Mouse (Mus musculus): Measurements from ENCODE around the gene 2310057M21Rik.

2310057M21Rik gene

DNA sequence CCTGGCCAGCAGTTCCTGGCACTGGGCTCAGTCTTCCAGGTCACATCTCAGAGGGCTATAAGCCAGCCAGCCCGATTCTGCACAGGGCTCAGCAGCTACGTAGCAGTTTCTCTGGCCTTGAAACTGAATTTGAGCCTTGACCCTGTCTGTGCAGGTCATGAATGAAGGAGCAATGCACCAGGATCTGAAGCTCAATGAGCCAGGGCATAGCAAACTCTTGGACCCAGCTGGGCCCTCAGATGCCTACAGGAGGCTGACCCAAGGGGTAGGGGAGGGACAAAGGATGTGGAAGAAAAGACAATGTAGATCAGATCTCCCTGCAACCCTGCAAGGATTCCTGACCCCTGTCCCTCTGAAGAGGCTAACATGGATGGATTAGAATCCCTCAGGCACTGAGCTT lies 40.4 kb downstream of the 2310057M21Rik start, which contains the start of gene Cuzd1:
Gene Cuzd1, minus strand, starts transcription at position 101 of the 400 bp plus-strand sequence.
- no peak for DNase-seq (ENCODE audit: low read depth, low spot score)

DNA sequence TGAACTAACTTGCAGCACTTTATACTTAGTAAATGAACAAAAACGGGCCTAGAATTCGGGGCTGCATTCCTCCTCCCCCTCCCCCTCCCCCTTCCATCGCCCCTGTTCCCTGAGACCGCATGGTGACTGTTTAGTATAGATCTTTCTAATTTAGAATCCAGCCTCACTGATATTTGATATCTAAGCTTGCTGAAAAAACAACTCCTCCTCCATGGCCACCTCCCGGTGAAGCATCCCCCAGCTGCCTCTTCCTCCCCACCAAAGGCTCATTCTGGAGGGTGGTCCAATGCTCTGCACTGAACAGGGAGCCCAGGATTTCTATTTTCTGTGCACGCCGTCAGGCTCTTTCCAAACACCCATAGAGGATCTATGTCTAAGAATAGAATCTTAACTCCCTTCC lies 44.2 kb downstream of the 2310057M21Rik start:
- DNase-seq (ENCODE audit: low read depth, low spot score): peak; percentile 16

DNA sequence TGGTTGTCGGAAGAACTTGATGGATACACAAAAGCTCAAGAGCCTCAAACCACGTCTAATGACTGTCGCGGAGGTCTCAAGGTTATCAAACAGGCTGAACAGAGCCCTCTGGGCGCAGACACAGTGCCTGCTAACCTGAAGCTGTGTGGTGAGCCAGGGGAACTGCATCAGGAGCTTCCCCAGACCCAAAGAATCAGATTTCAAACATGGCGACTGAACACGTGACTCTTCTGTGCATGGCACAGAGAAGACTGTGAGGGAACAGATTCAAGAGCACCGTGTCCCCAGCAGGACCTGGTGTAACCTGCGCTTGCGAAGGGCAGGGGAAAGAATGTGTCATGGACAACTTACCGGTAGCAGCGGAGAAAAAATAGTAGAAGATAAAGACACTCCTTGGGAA lies 45.0 kb downstream of the 2310057M21Rik start:
- no peak for DNase-seq (ENCODE audit: low read depth, low spot score)

DNA sequence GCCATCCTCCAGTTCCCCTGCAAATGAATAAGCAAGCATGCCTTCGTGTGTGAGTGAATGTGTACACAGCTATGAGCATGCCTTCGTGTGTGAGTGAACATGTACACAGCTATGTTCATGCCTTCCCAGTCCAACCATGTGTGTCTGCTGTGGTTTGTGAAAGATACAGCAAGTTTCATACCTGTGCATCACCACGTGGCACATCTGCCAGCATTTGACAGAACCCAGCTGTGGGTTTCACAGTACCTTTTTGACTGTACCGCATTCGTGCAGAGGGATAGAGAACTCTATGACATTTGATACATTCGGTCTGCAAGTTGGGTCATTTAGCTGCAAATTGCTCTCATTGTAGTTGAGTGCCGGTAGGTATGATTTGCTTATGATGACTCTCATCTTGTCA lies 48.1 kb downstream of the 2310057M21Rik start:
- no peak for DNase-seq (ENCODE audit: low read depth, low spot score)

DNA sequence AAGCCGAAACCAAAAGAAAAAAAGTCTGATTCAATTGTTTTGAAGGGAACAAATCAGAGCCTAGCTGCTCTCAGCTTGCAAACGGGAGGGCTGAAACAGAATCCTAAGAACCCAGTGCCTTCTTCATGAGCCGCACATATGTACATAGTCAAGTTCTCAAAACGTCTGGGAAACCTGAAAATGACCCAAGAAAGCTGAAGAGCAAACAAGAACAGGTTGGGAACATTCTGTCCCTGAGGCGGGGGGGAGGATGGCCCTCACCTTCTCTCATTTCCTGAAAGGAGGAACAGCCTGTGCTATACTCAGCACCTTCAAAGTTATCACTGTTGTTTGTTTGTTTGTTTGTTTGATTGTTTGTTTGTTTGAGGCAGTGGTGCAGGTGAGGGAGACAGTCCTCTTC lies 55.8 kb downstream of the 2310057M21Rik start:
- DNase-seq (ENCODE audit: low read depth, low spot score): no peak

DNA sequence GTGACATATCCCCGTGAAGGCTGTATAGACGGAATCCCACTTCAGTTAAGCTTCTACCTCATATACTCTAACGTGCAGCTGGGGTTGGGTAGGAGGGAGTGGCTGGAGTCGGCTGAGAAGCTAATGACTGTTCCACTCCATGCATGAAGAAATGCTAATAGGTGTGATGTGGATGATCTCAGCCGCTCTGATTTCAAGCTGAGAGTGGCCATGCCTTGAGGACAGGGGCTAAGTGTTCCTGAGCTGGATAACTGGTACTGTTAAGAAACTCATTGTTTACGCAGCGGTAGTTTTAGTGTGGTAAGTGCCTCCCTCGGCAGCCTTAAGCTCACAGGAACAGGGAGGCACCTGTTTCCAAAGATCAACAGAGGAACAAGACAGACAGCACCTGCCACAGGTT lies 59.2 kb downstream of the 2310057M21Rik start:
- DNase-seq (ENCODE audit: low read depth, low spot score): no peak

DNA sequence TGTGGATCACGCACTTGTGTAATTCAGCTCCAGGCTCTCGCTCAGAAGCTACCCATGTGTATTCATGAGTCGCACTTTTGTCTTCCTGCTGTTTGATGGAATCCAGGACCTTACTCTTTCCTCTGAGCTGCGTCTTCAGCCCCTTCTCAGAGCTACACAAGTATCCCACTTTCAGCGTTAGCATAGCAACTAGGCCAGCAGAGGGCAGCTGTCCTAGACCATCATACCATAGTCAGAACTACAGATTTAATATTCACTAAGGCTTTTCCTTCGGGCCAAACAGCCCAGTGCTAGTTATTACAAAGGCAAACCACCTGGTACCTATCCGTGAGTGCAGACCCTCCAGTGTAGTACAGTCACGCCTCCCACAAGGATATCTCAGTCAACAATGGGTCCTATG lies 65.4 kb downstream of the 2310057M21Rik start:
- no peak for DNase-seq (ENCODE audit: low read depth, low spot score)

Data from telencephalon, adult 2 months (tissue).